Mouse (Mus musculus): Measurements from ENCODE around the gene Clcn7.

GRCm38 (mm10) chr17:25089158-25089557, 44.0 kb upstream of the Clcn7 start:
- TF ChIP-seq POLR2A (IDR thresholded peaks at IDR 0.05; ENCODE audit: low read depth, low read length): no peak
- no peak for TF ChIP-seq CTCF (IDR thresholded peaks at IDR 0.05; ENCODE audit: borderline replicate concordance, insufficient read depth, low read length)

Measured in embryonic fibroblast, embryonic 13.5 days (primary cell).